Mouse (Mus musculus): ENCODE measurements at regions not wholly inside any gene's neighbourhood (a gene's known extent, or its start where the extent isn't known, plus 50 kb on each side); places are given as distances from the start of the nearest gene placed in this dataset.

DNA sequence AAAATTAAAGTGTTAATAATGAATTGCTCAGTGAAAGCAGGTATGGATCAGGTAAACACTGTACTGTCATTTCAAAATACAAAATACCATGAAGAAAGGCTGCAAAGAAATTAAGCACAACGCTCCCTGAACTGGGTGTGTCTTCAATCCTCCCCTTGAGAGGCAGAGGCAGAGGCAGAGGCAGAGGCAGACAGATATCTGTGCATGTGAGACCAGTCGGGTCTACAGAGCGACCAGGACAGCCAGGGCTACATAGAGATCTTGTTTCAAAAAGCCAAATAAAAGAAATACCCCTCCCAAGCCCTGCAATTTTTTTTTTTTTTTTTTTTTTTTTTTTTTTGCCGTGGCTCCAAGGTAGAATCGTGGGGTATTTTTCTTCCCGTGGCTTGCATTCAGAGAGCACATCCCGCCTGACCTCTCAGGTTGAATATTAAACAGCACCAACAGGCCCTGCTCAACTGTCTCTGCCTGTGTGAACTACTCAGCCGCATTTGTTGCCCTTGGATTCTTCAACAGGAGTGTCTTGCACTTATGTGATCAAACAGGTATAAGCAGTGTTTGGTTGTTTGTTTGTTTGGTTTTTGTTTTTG, 50.8 kb upstream of the Ubr2 start:
- H3K4me3 ChIP-seq, result no peak overlapping the region
- H3K27me3 ChIP-seq (replicated peaks; ENCODE audit: low read depth, poor library complexity, severe bottlenecking), result no peaks in the 10 kb centered on the region
- peaks cover 8% of the 10 kb centered on the region; the same call in 1 of the 2 replicates for H3K9me3 ChIP-seq
- no peak overlapping the region for H3K27ac ChIP-seq (replicated peaks)
- DNase-seq (ENCODE audit: low spot score), result no peak
- H3K4me1 ChIP-seq, result peaks cover 13% of the 10 kb centered on the region
- 84% methylated on average over 8 of the region's 8 CpGs for WGBS
- H3K36me3 ChIP-seq (replicated peaks), result no peaks in the 10 kb centered on the region
